Mouse (Mus musculus): Measurements from ENCODE around the gene Exoc3l2. TPM values are rescaled to one million over a fixed set of nuclear protein-coding genes. Genes with fewer than 3 reads are reported as not detected.
"Not testable (repeated sequence)": the region's sequence is repeated elsewhere in the genome, so short reads cannot be mapped to it uniquely, and the experiment has no call there.

The Exoc3l2 gene
- polyA plus RNA-seq, 1 experiment = 0.94 TPM

- H3K27ac ChIP-seq (ENCODE audit: control insufficient read depth, insufficient read depth, low read length) = no peak overlapping the region
- H3K27me3 ChIP-seq (ENCODE audit: control insufficient read depth, insufficient read depth, low read length) = no peaks in the 10 kb centered on the region
- H3K36me3 ChIP-seq (ENCODE audit: control insufficient read depth, insufficient read depth, low read length) = no peaks in the 10 kb centered on the region
- H3K4me3 ChIP-seq (ENCODE audit: control insufficient read depth, insufficient read depth, low read length) = peak overlapping the region; percentile 95
- 7% methylated on average over 15 of the region's 15 CpGs for WGBS
- no peak for DNase-seq
- TF ChIP-seq POLR2A (IDR thresholded peaks at IDR 0.05; ENCODE audit: control insufficient read depth, extremely low read depth, insufficient read depth, low read length, poor library complexity) = no peak
- no peak for TF ChIP-seq CTCF (IDR thresholded peaks at IDR 0.05; ENCODE audit: borderline replicate concordance, control insufficient read depth, extremely low read depth, insufficient read depth, low read length, poor library complexity)
- peaks cover 20% of the 10 kb centered on the region for H3K4me1 ChIP-seq (replicated peaks; ENCODE audit: control insufficient read depth, insufficient read depth, low read length)
Observed at GRCm38 (mm10) chr7:19508924-19509568, 45.9 kb downstream of the Exoc3l2 start.

DNA sequence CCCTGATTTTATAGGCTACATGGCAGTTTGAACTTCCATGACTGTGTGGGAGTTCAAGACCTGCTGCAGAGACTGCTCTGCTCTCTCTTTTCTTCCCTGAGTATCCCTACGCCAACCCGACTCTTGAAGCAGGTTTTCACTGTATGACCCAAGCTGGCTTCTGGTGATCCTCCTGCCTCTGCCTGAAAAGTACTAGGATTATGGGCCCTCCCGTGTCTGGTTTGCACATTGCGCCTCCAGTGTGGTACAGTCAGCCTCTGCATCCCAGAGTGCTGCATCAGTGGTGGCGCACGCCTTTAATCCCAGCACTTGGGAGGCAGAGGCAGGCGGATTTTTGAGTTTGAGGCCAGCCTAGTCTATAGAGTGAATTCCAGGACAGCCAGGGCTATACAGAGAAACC lies 46.7 kb downstream of the Exoc3l2 start:
- no peak for DNase-seq
- Histone ChIP-seq H3K27ac (ENCODE audit: control insufficient read depth, insufficient read depth, low read length) (no peak overlapping the region), H3K4me3 (ENCODE audit: control insufficient read depth, insufficient read depth, low read length) (no peak overlapping the region), H3K36me3 (ENCODE audit: control insufficient read depth, insufficient read depth, low read length) (no peaks in the 10 kb centered on the region), H3K4me1 (replicated peaks; ENCODE audit: control insufficient read depth, insufficient read depth, low read length) (peaks cover 20% of the 10 kb centered on the region), H3K27me3 (ENCODE audit: control insufficient read depth, insufficient read depth, low read length) (no peaks in the 10 kb centered on the region)
- TF ChIP-seq CTCF (IDR thresholded peaks at IDR 0.05; ENCODE audit: borderline replicate concordance, control insufficient read depth, extremely low read depth, insufficient read depth, low read length, poor library complexity) = no peak
- no peak for TF ChIP-seq POLR2A (IDR thresholded peaks at IDR 0.05; ENCODE audit: control insufficient read depth, extremely low read depth, insufficient read depth, low read length, poor library complexity)
- 93% methylated on average over 7 of the region's 7 CpGs for WGBS

- not testable (repeated sequence) for H3K4me3 ChIP-seq (ENCODE audit: control insufficient read depth, insufficient read depth, low read length); DNase-seq; H3K36me3 ChIP-seq (ENCODE audit: control insufficient read depth, insufficient read depth, low read length); H3K27ac ChIP-seq (ENCODE audit: control insufficient read depth, insufficient read depth, low read length); H3K27me3 ChIP-seq (ENCODE audit: control insufficient read depth, insufficient read depth, low read length)
- peaks cover 17% of the 10 kb centered on the region for H3K4me1 ChIP-seq (replicated peaks; ENCODE audit: control insufficient read depth, insufficient read depth, low read length)
- WGBS = 87% methylated on average over 7 of the region's 7 CpGs
Observed at GRCm38 (mm10) chr7:19511934-19512333, 48.8 kb downstream of the Exoc3l2 start.

GRCm38 (mm10) chr7:19512353-19512752 lies 49.2 kb downstream of the Exoc3l2 start:
- no peak for TF ChIP-seq POLR2A (IDR thresholded peaks at IDR 0.05; ENCODE audit: control insufficient read depth, extremely low read depth, insufficient read depth, low read length, poor library complexity)
- no peak for TF ChIP-seq CTCF (IDR thresholded peaks at IDR 0.05; ENCODE audit: borderline replicate concordance, control insufficient read depth, extremely low read depth, insufficient read depth, low read length, poor library complexity)
- 86% methylated on average over 6 of the region's 6 CpGs for WGBS
- H3K4me1 ChIP-seq (replicated peaks; ENCODE audit: control insufficient read depth, insufficient read depth, low read length) = peaks cover 14% of the 10 kb centered on the region
- H3K27me3 ChIP-seq (ENCODE audit: control insufficient read depth, insufficient read depth, low read length) = no peaks in the 10 kb centered on the region
- no peak overlapping the region for H3K27ac ChIP-seq (ENCODE audit: control insufficient read depth, insufficient read depth, low read length)
- H3K36me3 ChIP-seq (ENCODE audit: control insufficient read depth, insufficient read depth, low read length) = no peaks in the 10 kb centered on the region
- no peak for DNase-seq
- H3K4me3 ChIP-seq (ENCODE audit: control insufficient read depth, insufficient read depth, low read length) = no peak overlapping the region

GRCm38 (mm10) chr7:19517652-19518365 lies 54.7 kb downstream of the Exoc3l2 start, which contains the start of gene Nkpd1:
Nkpd1 (plus strand) TSS chr7:19517838.
- Histone ChIP-seq H3K27ac (ENCODE audit: control insufficient read depth, insufficient read depth, low read length) (no peak within 1 kb of the TSS), H3K4me1 (replicated peaks; ENCODE audit: control insufficient read depth, insufficient read depth, low read length) (0 out of 2 replicates have a peak, but pooled peaks cover under 1% of the 10 kb centered on the region), H3K27me3 (ENCODE audit: control insufficient read depth, insufficient read depth, low read length) (peaks cover 9% of the 10 kb centered on the region; the same call in 1 of the 2 replicates), H3K36me3 (ENCODE audit: control insufficient read depth, insufficient read depth, low read length) (no peaks in the 10 kb centered on the region), H3K4me3 (ENCODE audit: control insufficient read depth, insufficient read depth, low read length) (no peak within 1 kb of the TSS)
- TF ChIP-seq CTCF (IDR thresholded peaks at IDR 0.05; ENCODE audit: borderline replicate concordance, control insufficient read depth, extremely low read depth, insufficient read depth, low read length, poor library complexity) (no peak), POLR2A (IDR thresholded peaks at IDR 0.05; ENCODE audit: control insufficient read depth, extremely low read depth, insufficient read depth, low read length, poor library complexity) (no peak)
- WGBS = 5% methylated on average over 21 of the region's 29 CpGs
- DNase-seq = no peak

DNA sequence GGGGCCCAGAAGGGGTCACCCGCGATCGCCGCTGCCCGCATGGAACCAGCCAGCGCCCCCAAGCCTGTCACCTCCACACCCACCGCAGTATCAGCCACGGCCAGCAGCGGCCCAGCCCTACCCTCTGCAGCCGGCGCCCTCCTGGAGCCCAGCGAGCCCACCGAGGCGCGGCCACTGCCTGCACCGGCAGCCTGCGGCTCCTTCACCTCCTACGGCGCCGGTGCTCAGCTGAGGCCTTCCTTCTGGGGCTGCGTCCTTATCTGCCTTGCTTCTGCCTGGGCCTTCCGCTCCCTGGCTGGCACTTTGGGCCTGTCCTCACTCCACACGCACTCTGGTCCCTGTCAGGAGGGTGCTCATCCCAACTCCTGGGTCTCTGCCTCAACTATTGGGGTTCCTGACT lies 56.9 kb downstream of the Exoc3l2 start:
- Histone ChIP-seq H3K4me3 (ENCODE audit: control insufficient read depth, insufficient read depth, low read length) (no peak overlapping the region), H3K36me3 (ENCODE audit: control insufficient read depth, insufficient read depth, low read length) (no peaks in the 10 kb centered on the region), H3K27me3 (ENCODE audit: control insufficient read depth, insufficient read depth, low read length) (peaks cover 9% of the 10 kb centered on the region; the same call in 1 of the 2 replicates), H3K27ac (ENCODE audit: control insufficient read depth, insufficient read depth, low read length) (no peak overlapping the region), H3K4me1 (replicated peaks; ENCODE audit: control insufficient read depth, insufficient read depth, low read length) (peaks cover 11% of the 10 kb centered on the region)
- no peak for TF ChIP-seq CTCF (IDR thresholded peaks at IDR 0.05; ENCODE audit: borderline replicate concordance, control insufficient read depth, extremely low read depth, insufficient read depth, low read length, poor library complexity)
- 26% methylated on average over 23 of the region's 23 CpGs for WGBS
- DNase-seq = no peak

All from thymus, adult 2 months (tissue).